In the genomic region with DNA sequence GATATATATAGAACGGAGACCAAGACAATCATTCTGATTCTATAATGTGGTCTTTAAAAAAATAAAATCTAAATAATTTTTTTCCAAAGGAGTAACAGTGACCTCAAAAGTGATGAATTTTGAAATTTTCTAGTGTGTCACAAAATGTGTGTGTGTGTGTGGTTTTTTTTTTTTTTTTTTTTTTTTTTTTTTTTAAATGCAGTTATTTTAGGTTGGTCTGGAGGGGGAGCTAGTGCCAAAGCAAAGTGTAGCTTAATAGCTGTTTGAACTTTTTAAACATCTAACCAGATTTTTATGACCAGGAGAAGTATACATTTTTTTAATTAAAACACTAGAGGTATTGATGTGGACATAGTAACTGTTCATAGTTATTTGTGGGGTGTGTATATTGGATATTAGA, we compare ENCODE assay signal across 8 mouse cellular contexts. TPM values are rescaled to one million over a fixed set of nuclear protein-coding genes. Genes with fewer than 3 reads are reported as not detected.
DNase-seq lines count a peak whose midpoint lies in the region; ATAC-seq and TF ChIP-seq lines count a peak whose summit lies in the region.

No protein-coding gene starts in this region.

- TF ChIP-seq CTCF in heart, adult 2 months (IDR thresholded peaks at IDR 0.05): peak; percentile 72

- no peak for ATAC-seq in embryonic facial prominence, embryonic 14.5 days (ENCODE audit: low read depth)
- no peak for ATAC-seq in frontal cortex, adult (ENCODE audit: low TSS enrichment)

- no peaks in the 10 kb centered on the region for H3K79me2 ChIP-seq in heart, adult 2 months (replicated peaks; ENCODE audit: control insufficient read depth, insufficient read depth, low read length)

- no peaks in the 10 kb centered on the region for H3K36me3 ChIP-seq in heart, adult 2 months (ENCODE audit: control insufficient read depth, insufficient read depth, low read length)
- no peaks in the 10 kb centered on the region for H3K36me3 ChIP-seq in embryonic facial prominence, embryonic 14.5 days (ENCODE audit: control insufficient read depth, insufficient read depth, low read length)

- H3K27ac ChIP-seq in heart, adult 2 months: no peak overlapping the region
- no peak overlapping the region for H3K27ac ChIP-seq in embryonic facial prominence, embryonic 14.5 days (replicated peaks; ENCODE audit: low read depth, low read length)

- no peak for TF ChIP-seq POLR2A in heart, adult 2 months (IDR thresholded peaks at IDR 0.05; ENCODE audit: insufficient read depth, low read depth, low read length)

- no peaks in the 10 kb centered on the region for H3K9me3 ChIP-seq in embryonic facial prominence, embryonic 14.5 days (ENCODE audit: control insufficient read depth, low read length)

- H3K4me1 ChIP-seq in heart, adult 2 months (ENCODE audit: control insufficient read depth, insufficient read depth, low read length): peaks cover 4% of the 10 kb centered on the region; the same call in 1 of the 2 replicates
- peaks cover 8% of the 10 kb centered on the region; the same call in 1 of the 2 replicates for H3K4me1 ChIP-seq in embryonic facial prominence, embryonic 14.5 days (ENCODE audit: control insufficient read depth, insufficient read depth, low read length)

- no peak for TF ChIP-seq EP300 in heart, adult 2 months (IDR thresholded peaks at IDR 0.05; ENCODE audit: insufficient read depth, low read depth, low read length)

- intact Hi-C loops in heart, adult 2 months (cut with DNase I): loop anchor here (1.0 to 10.0 kb wide), 4 partner anchors 290 to 544 kb away; no protein-coding TSS in a partner anchor
- intact Hi-C loops in heart, postnatal 25 days (cut with DNase I): loop anchor here (2.0 to 10.0 kb wide), 4 partner anchors 224 to 544 kb away; no protein-coding TSS in a partner anchor

- WGBS in heart, adult 2 months: 45% methylated on average over 1 of the region's 1 CpGs
- WGBS in embryonic facial prominence, embryonic 14.5 days: 55% methylated on average over 1 of the region's 1 CpGs

- H3K27me3 ChIP-seq in heart, adult 2 months (ENCODE audit: control insufficient read depth, insufficient read depth, low read length): no peaks in the 10 kb centered on the region
- H3K27me3 ChIP-seq in embryonic facial prominence, embryonic 14.5 days (replicated peaks; ENCODE audit: control insufficient read depth, insufficient read depth, low read length): no peaks in the 10 kb centered on the region

- no peak overlapping the region for H3K9ac ChIP-seq in heart, adult 2 months (ENCODE audit: low read depth, low read length)
- H3K9ac ChIP-seq in embryonic facial prominence, embryonic 14.5 days (ENCODE audit: low read depth, low read length): no peak overlapping the region

- no peak for DNase-seq in heart, adult 2 months
- DNase-seq in heart, postnatal 25 days (ENCODE audit: low spot score): no peak
- DNase-seq in right cerebral cortex, postnatal 14 days: peak; percentile 8
- no peak for DNase-seq in right cerebral cortex, postnatal 36 days (ENCODE audit: low spot score in 2 of 2)
- peak; percentile 70 for DNase-seq in embryonic facial prominence, embryonic 14.5 days (ENCODE audit: low spot score)
- peak; percentile 57 for DNase-seq in thymus, postnatal 14 days
- no peak for DNase-seq in left cerebral cortex, adult 11 months (ENCODE audit: low spot score)

- H3K4me2 ChIP-seq in embryonic facial prominence, embryonic 14.5 days (ENCODE audit: low read depth, low read length): no peak overlapping the region

- peak overlapping the region; percentile 99; the same call in 1 of the 2 replicates for H3K4me3 ChIP-seq in heart, adult 2 months
- no peak overlapping the region for H3K4me3 ChIP-seq in embryonic facial prominence, embryonic 14.5 days (ENCODE audit: low read depth, low read length)

RNA-seq across cellular contexts. Expression of a gene that starts 2.9 kb away (rescaled TPM):
- total RNA-seq in heart, adult 2 months (2021): 10 to 100 TPM; 14.3 to 18.8 TPM
- polyA plus RNA-seq in heart, adult 2 months (2012; rRNA removed): 7.3 and 8.6 TPM in 2 replicates
- total RNA-seq in heart, postnatal 25 days (2021): 10 to 100 TPM; 18.0 to 19.6 TPM
- polyA plus RNA-seq in embryonic facial prominence, embryonic 14.5 days (2014; fragmentation: Nextera tagmentation; extraction: Ambion mirVana): 28.8 and 31.4 TPM in 2 replicates

Comparison
In these comparisons a context has a peak if more than half of its experiments do, and no peak if none do; other contexts are left out.
1. DNase-seq: peak in right cerebral cortex, postnatal 14 days (single experiment), embryonic facial prominence, embryonic 14.5 days (single experiment) and thymus, postnatal 14 days (single experiment); none in heart, adult 2 months (0 of 2), heart, postnatal 25 days (single experiment), right cerebral cortex, postnatal 36 days (0 of 2) and left cerebral cortex, adult 11 months (single experiment).